Mouse (Mus musculus) lung, postnatal 36 days (tissue): ENCODE data around the gene Ptprm.

ENCODE experiments used
- DNase-seq: peaks from one replicate; pipeline ENCODE4 v3.0.0; 2022; ENCODE audit warnings: mixed read lengths

Gene Ptprm

GRCm38 (mm10) chr17:66619996-66620656 lies 734.1 kb downstream of the Ptprm start:
- no peak for DNase-seq

- no peak for DNase-seq
Observed at GRCm38 (mm10) chr17:66619255-66619826, 734.9 kb downstream of the Ptprm start.
